Mouse (Mus musculus): ENCODE results near the gene Birc3. TPM values are rescaled to one million over a fixed set of nuclear protein-coding genes. Genes with fewer than 3 reads are reported as not detected.

The Birc3 gene
- 5.6 and 7.9 TPM in 2 replicates for polyA plus RNA-seq (2014; fragmentation: Nextera tagmentation; extraction: Ambion mirVana)

GRCm38 (mm10) chr9:7872775-7873439 is at the start of gene Birc3:
Birc3 (minus strand) TSS chr9:7873186.
- Histone ChIP-seq H3K36me3 (ENCODE audit: insufficient read depth) (no peaks in the 10 kb centered on the region), H3K27me3 (ENCODE audit: insufficient read depth, low read length) (no peaks in the 10 kb centered on the region), H3K4me2 (peak within 1 kb of the TSS; percentile 85), H3K4me1 (ENCODE audit: insufficient read depth) (no peaks in the 10 kb centered on the region), H3K4me3 (ENCODE audit: low read depth, low read length) (peak within 1 kb of the TSS; percentile 54), H3K27ac (ENCODE audit: low read depth) (peak within 1 kb of the TSS; percentile 73), H3K9ac (peak within 1 kb of the TSS; percentile 82), H3K9me3 (ENCODE audit: low read depth, low read length) (no peaks in the 10 kb centered on the region)
- DNase-seq (peak; percentile 65), ATAC-seq (ENCODE audit: insufficient read depth) (peak; percentile 89)
- WGBS = 3% methylated on average over 26 of the region's 26 CpGs
- TF ChIP-seq CTCF (IDR thresholded peaks at IDR 0.05; ENCODE audit: low read depth) = no peak

GRCm38 (mm10) chr9:7914925-7915324 is 41.9 kb upstream of the Birc3 start:
- no peak overlapping the region for H3K9ac ChIP-seq
- H3K4me2 ChIP-seq = peak overlapping the region; percentile 52
- H3K27me3 ChIP-seq (ENCODE audit: insufficient read depth, low read length) = no peaks in the 10 kb centered on the region
- ATAC-seq (ENCODE audit: insufficient read depth) = peak; percentile 9; the same call in 1 of the 2 replicates
- no peak for TF ChIP-seq CTCF (IDR thresholded peaks at IDR 0.05; ENCODE audit: low read depth)
- WGBS = 59% methylated on average over 8 of the region's 8 CpGs
- H3K9me3 ChIP-seq (ENCODE audit: low read depth, low read length) = no peaks in the 10 kb centered on the region
- no peaks in the 10 kb centered on the region for H3K36me3 ChIP-seq (ENCODE audit: insufficient read depth)
- no peak overlapping the region for H3K27ac ChIP-seq (ENCODE audit: low read depth)
- H3K4me1 ChIP-seq (ENCODE audit: insufficient read depth) = no peaks in the 10 kb centered on the region
- DNase-seq = no peak
- H3K4me3 ChIP-seq (ENCODE audit: low read depth, low read length) = no peak overlapping the region

GRCm38 (mm10) chr9:7914487-7914886 is 41.5 kb upstream of the Birc3 start:
- no peak overlapping the region for H3K27ac ChIP-seq (ENCODE audit: low read depth)
- H3K9ac ChIP-seq = no peak overlapping the region
- DNase-seq (peak; percentile 88), ATAC-seq (ENCODE audit: insufficient read depth) (peak; percentile 94)
- no peaks in the 10 kb centered on the region for H3K36me3 ChIP-seq (ENCODE audit: insufficient read depth)
- H3K4me2 ChIP-seq = peak overlapping the region; percentile 52
- no peaks in the 10 kb centered on the region for H3K9me3 ChIP-seq (ENCODE audit: low read depth, low read length)
- H3K4me3 ChIP-seq (ENCODE audit: low read depth, low read length) = no peak overlapping the region
- peak; percentile 42 for TF ChIP-seq CTCF (IDR thresholded peaks at IDR 0.05; ENCODE audit: low read depth)
- no peaks in the 10 kb centered on the region for H3K4me1 ChIP-seq (ENCODE audit: insufficient read depth)
- H3K27me3 ChIP-seq (ENCODE audit: insufficient read depth, low read length) = no peaks in the 10 kb centered on the region
- 3% methylated on average over 11 of the region's 11 CpGs for WGBS

GRCm38 (mm10) chr9:7913953-7914352 is 41.0 kb upstream of the Birc3 start:
- H3K36me3 ChIP-seq (ENCODE audit: insufficient read depth) = no peaks in the 10 kb centered on the region
- H3K9ac ChIP-seq = no peak overlapping the region
- ATAC-seq (ENCODE audit: insufficient read depth) (peak; percentile 21; the same call in 1 of the 2 replicates), DNase-seq (no peak)
- no peak for TF ChIP-seq CTCF (IDR thresholded peaks at IDR 0.05; ENCODE audit: low read depth)
- peak overlapping the region; percentile 52 for H3K4me2 ChIP-seq
- no peaks in the 10 kb centered on the region for H3K27me3 ChIP-seq (ENCODE audit: insufficient read depth, low read length)
- H3K4me3 ChIP-seq (ENCODE audit: low read depth, low read length) = no peak overlapping the region
- no peaks in the 10 kb centered on the region for H3K4me1 ChIP-seq (ENCODE audit: insufficient read depth)
- H3K9me3 ChIP-seq (ENCODE audit: low read depth, low read length) = no peaks in the 10 kb centered on the region
- 59% methylated on average over 19 of the region's 19 CpGs for WGBS
- no peak overlapping the region for H3K27ac ChIP-seq (ENCODE audit: low read depth)

- 0 out of 2 replicates have a peak, but pooled peaks have one; percentile 11 for TF ChIP-seq CTCF (IDR thresholded peaks at IDR 0.05; ENCODE audit: low read depth)
- no peak overlapping the region for H3K4me2 ChIP-seq
- 77% methylated on average over 2 of the region's 2 CpGs for WGBS
Measured at GRCm38 (mm10) chr9:7907351-7907985, 34.5 kb upstream of the Birc3 start.

GRCm38 (mm10) chr9:7906564-7906963 is 33.6 kb upstream of the Birc3 start:
- ATAC-seq (ENCODE audit: insufficient read depth) = no peak
- DNase-seq = no peak
- H3K4me2 ChIP-seq = no peak overlapping the region

More at GRCm38 (mm10) chr9:7907351-7907985, 34.5 kb upstream of the Birc3 start:
- H3K9ac ChIP-seq = no peak overlapping the region
- H3K27ac ChIP-seq (ENCODE audit: low read depth) = no peak overlapping the region
- H3K27me3 ChIP-seq (ENCODE audit: insufficient read depth, low read length) = no peaks in the 10 kb centered on the region
- H3K4me3 ChIP-seq (ENCODE audit: low read depth, low read length) = no peak overlapping the region
- ATAC-seq (ENCODE audit: insufficient read depth) (no peak), DNase-seq (no peak)
- H3K9me3 ChIP-seq (ENCODE audit: low read depth, low read length) = no peaks in the 10 kb centered on the region
- 0 out of 2 replicates have a peak, but pooled peaks cover 5% of the 10 kb centered on the region for H3K4me1 ChIP-seq (ENCODE audit: insufficient read depth)
- H3K36me3 ChIP-seq (ENCODE audit: insufficient read depth) = no peaks in the 10 kb centered on the region

GRCm38 (mm10) chr9:7903825-7904224 is 30.8 kb upstream of the Birc3 start:
- Histone ChIP-seq H3K9me3 (ENCODE audit: low read depth, low read length) (no peaks in the 10 kb centered on the region), H3K9ac (no peak overlapping the region), H3K4me2 (no peak overlapping the region), H3K4me3 (ENCODE audit: low read depth, low read length) (no peak overlapping the region), H3K36me3 (ENCODE audit: insufficient read depth) (no peaks in the 10 kb centered on the region), H3K4me1 (ENCODE audit: insufficient read depth) (0 out of 2 replicates have a peak, but pooled peaks cover 5% of the 10 kb centered on the region), H3K27ac (ENCODE audit: low read depth) (peak overlapping the region; percentile 71), H3K27me3 (ENCODE audit: insufficient read depth, low read length) (no peaks in the 10 kb centered on the region)
- 56% methylated on average over 5 of the region's 5 CpGs for WGBS
- no peak for TF ChIP-seq CTCF (IDR thresholded peaks at IDR 0.05; ENCODE audit: low read depth)
- DNase-seq = no peak
- no peak for ATAC-seq (ENCODE audit: insufficient read depth)

More at GRCm38 (mm10) chr9:7906564-7906963, 33.6 kb upstream of the Birc3 start:
- no peak overlapping the region for H3K9ac ChIP-seq
- no peak overlapping the region for H3K4me3 ChIP-seq (ENCODE audit: low read depth, low read length)
- no peak overlapping the region for H3K27ac ChIP-seq (ENCODE audit: low read depth)
- H3K36me3 ChIP-seq (ENCODE audit: insufficient read depth) = no peaks in the 10 kb centered on the region
- H3K4me1 ChIP-seq (ENCODE audit: insufficient read depth) = 0 out of 2 replicates have a peak, but pooled peaks cover 5% of the 10 kb centered on the region
- WGBS = 46% methylated on average over 1 of the region's 1 CpGs
- TF ChIP-seq CTCF (IDR thresholded peaks at IDR 0.05; ENCODE audit: low read depth) = no peak
- H3K27me3 ChIP-seq (ENCODE audit: insufficient read depth, low read length) = no peaks in the 10 kb centered on the region
- H3K9me3 ChIP-seq (ENCODE audit: low read depth, low read length) = no peaks in the 10 kb centered on the region
